Mouse (Mus musculus) liver, embryonic 14.5 days (tissue): ENCODE data around the gene Cap1.

Experiments used
- CTCF ChIP-seq: IDR thresholded peaks from 2 replicates; pipeline ENCODE4 v1.5.1; 2016; ENCODE audit warnings: antibody characterized with exemption, low read depth, control low read depth
- EP300 ChIP-seq: IDR thresholded peaks from 2 replicates; pipeline ENCODE4 v1.6.1; 2016; ENCODE audit warnings: antibody characterized with exemption, low read depth

- no peak for TF ChIP-seq CTCF
- no peak for TF ChIP-seq EP300
These were observed 48.6 kb downstream of the Cap1 start for GRCm38 (mm10) chr4:122837180-122837730.
